Mouse (Mus musculus) CD4-positive helper T cell, adult 2 months (primary cell): ENCODE results near the gene Pibf1.
A peak's percentile ranks its signal among the peaks of the same experiment; 100 is the strongest.

Experiments
- DNase-seq: peaks from one replicate; pipeline ENCODE4 v3.0.0-alpha.2; 2012; ENCODE audit warnings: low read depth, missing footprints, low spot score

Gene Pibf1

GRCm38 (mm10) chr14:99265791-99266190, 166.6 kb downstream of the Pibf1 start:
- DNase-seq = no peak

- DNase-seq = no peak
Observed at GRCm38 (mm10) chr14:99266749-99267148, 167.5 kb downstream of the Pibf1 start.

DNA sequence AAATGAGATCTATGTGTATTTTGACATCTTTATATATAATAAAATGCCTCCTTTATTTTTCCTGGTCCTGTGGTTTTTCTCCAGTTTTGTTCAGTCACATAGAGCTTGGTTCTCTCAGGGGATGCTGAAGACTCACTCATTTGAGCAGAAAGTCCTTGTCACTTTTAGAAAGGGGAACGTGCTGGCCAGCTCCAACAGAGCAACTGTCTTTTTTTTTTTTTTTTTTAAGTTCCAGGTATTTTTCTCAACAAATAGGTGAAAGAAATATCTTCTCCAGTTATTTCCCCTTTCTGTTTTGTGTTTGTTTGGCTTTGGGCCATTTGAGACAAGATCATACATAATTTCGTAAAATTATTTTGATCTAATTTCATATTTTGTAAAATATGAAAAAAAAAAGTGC, 174.8 kb downstream of the Pibf1 start:
- no peak for DNase-seq

DNA sequence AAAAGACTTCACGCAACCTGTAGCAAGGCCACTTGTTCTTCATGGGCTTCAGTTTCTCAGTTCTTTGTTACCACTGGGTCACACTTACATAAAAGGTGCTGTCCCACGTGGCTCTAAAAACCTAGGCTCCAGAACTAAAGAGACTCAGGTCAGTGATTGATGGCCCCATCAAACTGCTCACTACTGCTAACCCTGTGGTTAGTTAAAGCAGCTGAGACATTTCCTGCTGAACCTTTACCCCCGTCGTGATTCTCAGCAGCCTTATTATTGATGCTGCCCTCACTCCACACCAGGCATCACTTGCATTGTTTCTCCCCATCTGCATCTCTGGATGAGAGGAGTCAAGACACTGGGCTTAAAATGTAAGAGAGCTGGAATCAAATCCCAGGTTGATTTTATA, 176.6 kb downstream of the Pibf1 start:
- DNase-seq = no peak

DNA sequence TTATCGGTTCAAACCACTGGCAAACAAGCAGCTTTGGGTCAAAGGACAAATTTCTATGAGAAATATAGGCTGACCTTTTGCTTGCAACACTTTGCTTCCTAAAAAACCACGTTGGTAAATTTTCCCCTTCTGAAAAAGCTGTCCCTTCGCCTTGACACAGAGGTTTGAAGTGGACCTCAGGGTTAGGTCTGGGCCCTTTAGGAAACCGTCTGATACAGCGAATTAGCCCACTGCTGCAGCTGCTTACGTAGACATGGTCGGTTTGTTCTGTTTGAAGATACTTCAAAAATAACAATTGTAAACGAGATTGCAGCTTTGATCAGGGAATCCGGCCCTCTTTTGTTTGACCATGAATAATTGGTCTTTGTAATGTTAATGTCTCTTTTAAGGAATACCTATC, 179.1 kb downstream of the Pibf1 start:
- no peak for DNase-seq

DNA sequence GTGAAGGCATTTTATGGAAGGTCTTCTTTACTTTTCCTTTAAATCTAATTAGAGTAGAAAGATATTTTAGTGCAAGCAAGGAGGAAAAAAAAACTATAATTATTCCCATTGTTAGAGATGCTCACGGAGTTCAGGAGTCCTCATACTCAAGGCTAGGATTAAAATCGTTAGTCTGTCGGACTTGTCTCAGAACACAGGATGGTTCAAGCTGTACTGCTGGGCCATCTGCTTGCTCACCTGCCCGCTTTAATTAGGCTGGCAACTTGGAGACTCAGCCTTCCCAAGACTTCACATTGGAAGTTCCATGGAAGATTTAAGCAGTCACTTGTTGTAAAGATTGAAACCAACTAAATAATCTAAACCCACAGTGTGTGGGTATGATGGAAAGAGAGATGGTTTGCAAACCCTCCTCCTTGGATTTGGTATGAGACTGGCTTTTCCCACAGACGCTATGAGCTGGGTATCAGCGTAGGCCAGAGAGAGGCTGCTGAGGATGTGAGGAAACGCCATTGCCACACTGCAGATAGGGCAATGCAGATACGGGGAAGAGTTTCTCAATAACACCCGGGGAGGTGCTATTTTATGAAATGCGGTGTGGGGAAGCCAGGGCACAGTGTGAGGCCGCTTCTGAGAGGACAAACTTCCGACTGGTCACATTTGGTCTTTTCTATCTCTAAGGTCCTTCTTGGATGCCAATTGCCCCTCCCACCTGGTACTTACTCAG, 179.7 kb downstream of the Pibf1 start:
- DNase-seq = no peak

DNA sequence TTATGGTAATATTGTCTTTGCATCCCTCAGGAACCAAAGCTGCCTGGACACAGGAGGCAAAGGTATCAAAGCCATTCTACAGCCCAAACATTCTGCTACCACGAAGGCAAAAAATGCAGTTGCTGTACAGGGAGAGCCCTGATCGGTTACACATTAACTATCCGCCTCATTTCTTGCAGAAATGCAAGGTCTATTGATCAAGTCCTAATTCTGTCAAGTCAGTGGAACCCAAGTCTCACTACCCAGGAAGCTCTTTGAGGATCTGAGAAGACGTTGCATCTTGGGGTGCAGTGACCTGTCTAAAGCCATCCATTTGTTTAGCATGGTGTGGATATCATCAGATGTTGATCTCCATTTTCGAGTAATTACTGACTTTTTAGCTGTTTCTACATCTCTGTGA, 181.2 kb downstream of the Pibf1 start:
- no peak for DNase-seq

DNA sequence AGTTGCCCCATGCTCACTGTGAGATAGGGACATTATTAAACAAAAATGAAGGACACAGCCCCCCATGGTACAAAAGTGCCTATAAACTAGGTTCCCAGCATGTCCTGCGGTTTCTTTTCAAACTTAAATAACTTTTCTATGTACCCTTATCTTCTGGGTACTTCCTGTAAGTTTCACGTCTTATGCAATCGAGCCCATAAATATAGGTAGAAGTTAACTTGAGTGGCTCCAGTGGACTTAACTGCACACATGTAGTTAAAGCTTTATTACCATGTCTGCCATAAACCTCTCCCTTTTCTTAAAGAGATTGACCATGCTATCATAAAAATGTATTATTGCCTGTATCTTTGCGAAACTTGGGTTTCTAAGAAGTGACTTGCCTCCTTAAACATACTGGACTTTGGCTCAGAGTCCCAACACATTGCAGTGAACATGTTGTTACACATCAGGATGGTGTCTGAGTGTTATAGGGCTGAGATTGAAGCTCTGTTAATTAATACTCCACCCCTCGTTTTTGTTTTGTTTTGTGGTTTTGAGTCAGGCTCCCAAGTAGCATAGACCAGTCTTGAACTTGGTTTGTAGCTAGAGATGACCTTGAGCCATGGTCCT, 181.7 kb downstream of the Pibf1 start:
- no peak for DNase-seq

DNA sequence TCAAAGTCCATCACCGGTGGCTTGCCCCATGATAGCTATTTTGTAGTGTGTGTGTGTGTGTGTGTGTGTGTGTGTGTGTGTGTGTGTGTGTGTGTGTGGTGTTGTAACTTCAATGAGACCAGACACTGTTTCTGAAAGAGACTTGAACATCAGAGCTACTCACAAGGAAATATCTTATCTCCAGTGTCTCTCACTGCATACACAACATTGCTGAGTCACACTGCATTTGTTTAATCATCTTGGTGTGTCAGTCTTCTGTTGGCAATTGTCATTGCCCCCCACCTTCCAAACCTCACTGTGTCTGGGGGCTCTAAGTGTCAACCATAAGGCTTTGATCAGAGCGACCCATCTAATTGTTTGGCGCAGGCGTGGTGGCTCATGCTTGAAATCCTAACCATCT, 186.3 kb downstream of the Pibf1 start:
- no peak for DNase-seq

DNA sequence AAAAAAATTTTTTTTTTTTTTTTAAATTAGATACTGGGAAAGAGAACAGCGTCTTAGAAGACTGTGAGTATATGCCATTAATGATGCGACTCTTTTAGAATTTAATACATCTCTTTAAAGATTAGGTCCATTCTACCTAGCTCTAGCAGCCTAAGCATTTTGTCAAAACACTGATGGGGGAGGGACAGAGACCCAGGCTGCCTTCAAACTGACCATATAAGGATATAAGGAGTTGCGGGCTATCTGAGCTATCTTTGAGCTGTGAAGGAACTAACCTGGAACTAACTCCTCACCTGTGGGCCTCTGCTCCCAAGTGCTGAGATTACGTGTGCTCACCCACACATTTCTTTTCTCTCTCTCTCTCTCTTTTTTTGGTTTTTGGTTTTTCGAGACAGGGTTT, 193.0 kb downstream of the Pibf1 start:
- no peak for DNase-seq

DNA sequence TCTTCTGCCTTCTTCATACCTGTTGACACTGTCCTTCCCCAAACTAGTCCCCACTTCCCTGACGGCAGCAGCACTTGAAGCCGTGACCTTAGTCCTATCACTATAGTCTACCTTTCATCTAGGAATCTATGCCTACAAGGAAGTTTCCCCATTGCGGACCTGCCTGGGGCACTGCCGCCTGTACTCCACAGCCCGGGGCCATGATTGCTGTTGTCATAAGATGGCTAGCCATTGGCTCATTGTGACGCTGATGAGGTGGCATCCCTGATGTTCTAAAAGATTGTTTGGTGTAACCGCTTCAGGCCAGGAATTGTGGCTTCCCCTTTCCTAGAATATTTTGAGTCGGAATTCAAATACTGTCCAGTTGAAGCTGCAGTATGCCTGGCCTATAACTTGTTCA, 195.2 kb downstream of the Pibf1 start:
- no peak for DNase-seq

DNA sequence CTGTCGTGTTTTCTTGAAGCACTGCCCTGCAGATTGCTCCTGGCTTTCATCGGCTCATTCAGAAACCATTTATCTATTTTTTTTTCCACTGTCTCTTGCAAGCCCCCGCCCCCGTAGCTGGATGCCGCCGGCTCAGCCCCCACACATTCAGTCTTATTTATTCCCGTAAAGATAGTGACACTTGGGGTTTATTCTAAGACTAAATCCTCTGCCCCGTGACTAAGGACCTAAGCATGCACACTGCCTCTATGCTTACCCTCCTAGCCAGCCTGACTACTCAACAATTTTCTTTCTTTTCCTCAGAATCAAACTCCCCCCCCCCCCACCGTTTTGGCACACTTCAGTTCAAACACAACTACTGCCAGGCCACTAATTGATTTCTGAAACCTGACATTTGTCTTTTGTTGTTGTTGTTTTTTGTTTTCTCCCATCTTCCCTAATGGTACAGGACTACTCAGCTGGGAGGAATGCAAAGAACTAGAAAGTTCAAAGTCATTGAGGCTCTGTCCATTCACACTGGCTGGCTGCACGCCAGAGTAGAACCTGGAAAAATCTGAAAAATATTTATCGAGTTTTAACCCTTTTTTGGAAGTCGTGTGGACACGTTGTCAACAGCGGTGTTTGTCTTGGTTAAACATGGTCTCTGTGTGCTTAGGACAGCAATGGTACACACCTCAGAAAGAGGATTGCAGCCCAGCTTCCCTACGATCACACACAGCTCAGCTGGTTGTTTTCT, 196.6 kb downstream of the Pibf1 start:
- no peak for DNase-seq

DNA sequence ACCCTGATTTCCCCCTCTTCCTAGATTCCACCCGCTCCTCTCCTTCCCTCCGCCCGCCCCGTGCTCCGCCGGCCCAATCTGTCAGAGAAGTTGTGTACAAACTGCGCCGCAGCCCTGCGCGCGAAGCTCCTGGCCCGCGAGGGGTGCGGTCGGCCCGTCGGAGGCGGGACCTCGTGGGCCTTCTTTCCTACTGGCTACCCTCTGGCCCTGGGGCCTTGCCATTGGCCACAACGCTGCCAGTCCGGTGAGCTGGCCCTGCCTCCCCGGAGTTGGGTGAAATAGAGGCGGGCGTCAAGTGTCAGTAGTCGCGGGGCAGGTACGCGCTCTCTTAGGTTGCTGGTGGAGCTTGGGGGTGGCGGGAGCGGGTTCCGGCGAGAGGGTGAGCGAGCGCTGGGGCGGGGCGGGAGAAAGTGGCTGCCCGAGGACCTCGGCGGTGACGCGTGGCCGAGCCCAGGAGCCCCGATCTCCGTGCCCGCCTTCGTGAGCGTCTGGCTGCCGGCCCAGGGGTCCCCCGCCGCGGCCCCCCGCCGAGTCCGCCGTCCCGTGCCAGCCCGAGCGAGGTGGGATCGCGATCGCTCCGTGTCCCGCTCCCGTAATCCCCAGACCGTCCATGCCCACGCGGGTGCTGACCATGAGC, 199.3 kb downstream of the Pibf1 start, which contains the start of gene Klf5:
Gene Klf5, plus strand, starts transcription at position 307 of the 637 bp plus-strand sequence.
- DNase-seq = peak; percentile 73

DNA sequence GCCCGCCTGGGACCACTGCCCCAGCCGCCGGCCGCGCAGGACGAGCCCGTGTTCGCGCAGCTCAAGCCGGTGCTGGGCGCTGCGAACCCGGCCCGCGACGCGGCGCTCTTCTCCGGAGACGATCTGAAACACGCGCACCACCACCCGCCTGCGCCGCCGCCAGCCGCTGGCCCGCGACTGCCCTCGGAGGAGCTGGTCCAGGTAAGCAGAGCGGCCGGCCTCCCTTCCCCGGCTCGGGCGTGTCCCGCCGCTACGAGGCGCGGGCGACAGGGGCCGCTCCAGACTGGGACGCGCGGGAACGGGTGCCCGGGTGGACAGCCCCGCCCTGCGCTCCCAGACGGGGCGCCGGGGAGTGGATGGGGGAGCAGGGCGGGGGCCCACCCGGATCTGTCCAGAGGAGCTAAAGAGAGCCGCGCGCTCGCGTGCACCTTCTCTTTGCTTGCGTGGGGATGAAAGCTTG, 199.8 kb downstream of the Pibf1 start:
- peak; percentile 17 for DNase-seq

DNA sequence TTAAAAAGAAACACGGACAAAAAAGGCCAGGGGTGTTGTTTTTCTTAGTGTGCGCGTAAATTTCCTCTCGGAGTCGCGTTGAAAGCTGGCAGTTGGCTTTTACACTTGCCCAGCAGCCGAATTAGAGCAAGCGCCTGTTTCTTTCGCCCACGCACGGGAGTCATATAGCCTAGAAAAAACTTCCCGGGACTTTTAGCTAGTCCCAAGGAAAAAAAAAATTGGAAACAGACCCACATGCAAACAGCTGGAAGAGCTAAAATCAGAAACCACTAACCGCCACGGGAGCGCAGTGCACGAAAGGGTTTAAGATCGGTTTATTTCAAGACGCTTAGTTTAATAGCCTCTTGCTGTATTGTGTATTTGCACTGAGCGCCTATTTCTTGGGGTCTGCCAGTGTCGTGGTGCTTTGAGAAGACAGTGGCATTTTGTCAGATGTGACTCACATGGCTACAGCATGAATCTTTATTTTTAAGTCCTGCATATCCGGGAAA, 200.5 kb downstream of the Pibf1 start:
- DNase-seq = no peak

DNA sequence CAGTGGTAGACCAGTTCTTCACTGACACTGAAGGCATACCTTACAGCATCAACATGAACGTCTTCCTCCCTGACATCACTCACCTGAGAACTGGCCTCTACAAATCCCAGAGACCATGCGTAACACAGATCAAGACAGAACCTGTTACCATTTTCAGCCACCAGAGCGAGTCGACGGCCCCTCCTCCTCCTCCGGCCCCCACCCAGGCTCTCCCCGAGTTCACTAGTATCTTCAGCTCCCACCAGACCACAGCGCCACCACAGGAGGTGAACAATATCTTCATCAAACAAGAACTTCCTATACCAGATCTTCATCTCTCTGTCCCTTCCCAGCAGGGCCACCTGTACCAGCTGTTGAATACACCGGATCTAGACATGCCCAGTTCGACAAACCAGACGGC, 202.2 kb downstream of the Pibf1 start:
- DNase-seq = no peak
